Mouse (Mus musculus): ENCODE results near the gene Myh7. TPM values are rescaled to one million over a fixed set of nuclear protein-coding genes. Genes with fewer than 3 reads are reported as not detected.
"Not testable (repeated sequence)": the region's sequence is repeated elsewhere in the genome, so short reads cannot be mapped to it uniquely, and the experiment has no call there.

The Myh7 gene
- total RNA-seq, 2 experiments from 2014 or later, result 0.49 TPM; not detected in 1

- DNase-seq, result peak; percentile 17 to 57
Observed at GRCm38 (mm10) chr14:55003878-55004855, 9.7 kb upstream of the Myh7 start.

GRCm38 (mm10) chr14:55002687-55003120 is 8.3 kb upstream of the Myh7 start:
- no peak for DNase-seq

GRCm38 (mm10) chr14:55001938-55002686 is 7.7 kb upstream of the Myh7 start:
- peak in 1 of 2 experiments; percentile 39 for DNase-seq

GRCm38 (mm10) chr14:55001446-55001845 is 7.0 kb upstream of the Myh7 start:
- no peak for DNase-seq

- no peak for DNase-seq
Observed at GRCm38 (mm10) chr14:55000814-55001213, 6.4 kb upstream of the Myh7 start.

GRCm38 (mm10) chr14:54999868-55000267 is 5.4 kb upstream of the Myh7 start:
- DNase-seq, result not testable (repeated sequence)

GRCm38 (mm10) chr14:54998680-54999079 is 4.3 kb upstream of the Myh7 start:
- DNase-seq, result no peak

- DNase-seq, result no peak
Observed at GRCm38 (mm10) chr14:54997297-54997696, 2.9 kb upstream of the Myh7 start.

GRCm38 (mm10) chr14:54996793-54997192 is 2.4 kb upstream of the Myh7 start:
- DNase-seq, result no peak

GRCm38 (mm10) chr14:54995457-54996138 is 1.2 kb upstream of the Myh7 start:
- no peak for DNase-seq

GRCm38 (mm10) chr14:54994869-54995186 is 402 bp upstream of the Myh7 start:
- DNase-seq, result no peak

- no peak for DNase-seq
Observed at GRCm38 (mm10) chr14:54993636-54994035, 790 bp downstream of the Myh7 start.

- no peak for DNase-seq
Observed at GRCm38 (mm10) chr14:54992196-54992595, 2.2 kb downstream of the Myh7 start.

GRCm38 (mm10) chr14:54989886-54990441 is 4.5 kb downstream of the Myh7 start:
- DNase-seq, result no peak

- DNase-seq, result no peak
Observed at GRCm38 (mm10) chr14:54988882-54989281, 5.5 kb downstream of the Myh7 start.

GRCm38 (mm10) chr14:54988350-54988874 is 6.0 kb downstream of the Myh7 start:
- DNase-seq, result not testable (repeated sequence)

- no peak for DNase-seq
Observed at GRCm38 (mm10) chr14:54981934-54982333, 12.5 kb downstream of the Myh7 start.

GRCm38 (mm10) chr14:54978664-54979063 is 15.8 kb downstream of the Myh7 start:
- no peak for DNase-seq

GRCm38 (mm10) chr14:54976633-54977032 is 17.8 kb downstream of the Myh7 start, which contains the start of gene Gm17428:
Gene Gm17428, plus strand, starts transcription at chr14:54976933.
- DNase-seq, result no peak

GRCm38 (mm10) chr14:54974068-54974791 is 20.2 kb downstream of the Myh7 start:
- no peak for DNase-seq

GRCm38 (mm10) chr14:54972786-54973185 is 21.6 kb downstream of the Myh7 start:
- DNase-seq, result not testable (repeated sequence)

Data from adrenal gland, postnatal 36 days (tissue).